Mouse (Mus musculus) right cerebral cortex, postnatal 25 days (tissue): ENCODE measurements around the gene Pip5k1c.

Experiments
- DNase-seq: peaks from one replicate; pipeline ENCODE4 v3.0.0; 2022

Pip5k1c gene

GRCm38 (mm10) chr10:81325781-81326180, 33.0 kb downstream of the Pip5k1c start:
- no peak for DNase-seq

GRCm38 (mm10) chr10:81326858-81327257, 34.1 kb downstream of the Pip5k1c start:
- DNase-seq = no peak

- no peak for DNase-seq
Measured at GRCm38 (mm10) chr10:81327959-81328358, 35.2 kb downstream of the Pip5k1c start.

- no peak for DNase-seq
Measured at GRCm38 (mm10) chr10:81328386-81328785, 35.6 kb downstream of the Pip5k1c start, which contains the start of gene Tbxa2r. Gene Tbxa2r, plus strand, starts transcription at chr10:81328731.

GRCm38 (mm10) chr10:81329194-81329975, 36.6 kb downstream of the Pip5k1c start:
- DNase-seq = no peak

- no peak for DNase-seq
Measured at GRCm38 (mm10) chr10:81330007-81330406, 37.2 kb downstream of the Pip5k1c start.

GRCm38 (mm10) chr10:81332277-81332676, 39.5 kb downstream of the Pip5k1c start:
- DNase-seq = no peak

GRCm38 (mm10) chr10:81334324-81334723, 41.6 kb downstream of the Pip5k1c start:
- no peak for DNase-seq

GRCm38 (mm10) chr10:81335393-81336340, 42.9 kb downstream of the Pip5k1c start:
- no peak for DNase-seq

- no peak for DNase-seq
Measured at GRCm38 (mm10) chr10:81336558-81336957, 43.8 kb downstream of the Pip5k1c start.

GRCm38 (mm10) chr10:81340551-81341332, 48.0 kb downstream of the Pip5k1c start:
- DNase-seq = no peak

- no peak for DNase-seq
Measured at GRCm38 (mm10) chr10:81341333-81341949, 48.7 kb downstream of the Pip5k1c start.

- no peak for DNase-seq
Measured at GRCm38 (mm10) chr10:81342686-81343505, 50.1 kb downstream of the Pip5k1c start, which contains the start of gene Gipc3. Gene Gipc3, minus strand, starts transcription at chr10:81343266.

GRCm38 (mm10) chr10:81344421-81345161, 51.8 kb downstream of the Pip5k1c start:
- no peak for DNase-seq

- no peak for DNase-seq
Measured at GRCm38 (mm10) chr10:81345162-81345534, 52.4 kb downstream of the Pip5k1c start.

- DNase-seq = peak; percentile 59
Measured at GRCm38 (mm10) chr10:81346453-81347067, 53.8 kb downstream of the Pip5k1c start.

GRCm38 (mm10) chr10:81349146-81349545, 56.4 kb downstream of the Pip5k1c start:
- DNase-seq = no peak

GRCm38 (mm10) chr10:81349961-81350350, 57.2 kb downstream of the Pip5k1c start:
- no peak for DNase-seq

- DNase-seq = peak; percentile 100
Measured at GRCm38 (mm10) chr10:81350351-81351063, 57.7 kb downstream of the Pip5k1c start, which contains the start of gene Hmg20b. Gene Hmg20b, minus strand, starts transcription at chr10:81350480.
